Mouse (Mus musculus): Measurements from ENCODE around the gene Zfp202. TPM values are rescaled to one million over a fixed set of nuclear protein-coding genes. Genes with fewer than 3 reads are reported as not detected.
A peak's percentile ranks its signal among the peaks of the same experiment; 100 is the strongest.

The Zfp202 gene
- polyA plus RNA-seq, 1 experiment from 2014 or later: 11.1 TPM

- DNase-seq (ENCODE audit: low spot score) (no peak), ATAC-seq (ENCODE audit: low FRiP score) (no peak)
- H3K4me2 ChIP-seq (replicated peaks): no peak overlapping the region
- no peak overlapping the region for H3K9ac ChIP-seq
- 97% methylated on average over 2 of the region's 2 CpGs for WGBS
- peaks cover 71% of the 10 kb centered on the region for H3K36me3 ChIP-seq (replicated peaks; ENCODE audit: control insufficient read depth, insufficient read depth)
- H3K27me3 ChIP-seq (ENCODE audit: control insufficient read depth, insufficient read depth, low read length): no peaks in the 10 kb centered on the region
- H3K4me1 ChIP-seq (replicated peaks; ENCODE audit: control insufficient read depth, insufficient read depth, low read length): no peaks in the 10 kb centered on the region
- H3K27ac ChIP-seq: no peak overlapping the region
- H3K4me3 ChIP-seq (replicated peaks; ENCODE audit: low read length): no peak overlapping the region
- no peaks in the 10 kb centered on the region for H3K9me3 ChIP-seq (ENCODE audit: control insufficient read depth, low read length)
Measured at GRCm38 (mm10) chr9:40210744-40211143, 18.6 kb downstream of the Zfp202 start.

- Histone ChIP-seq H3K4me3 (replicated peaks; ENCODE audit: low read length) (no peak overlapping the region), H3K27ac (no peak overlapping the region), H3K4me1 (replicated peaks; ENCODE audit: control insufficient read depth, insufficient read depth, low read length) (no peaks in the 10 kb centered on the region), H3K9ac (no peak overlapping the region), H3K9me3 (ENCODE audit: control insufficient read depth, low read length) (no peaks in the 10 kb centered on the region), H3K36me3 (replicated peaks; ENCODE audit: control insufficient read depth, insufficient read depth) (peaks cover 47% of the 10 kb centered on the region), H3K27me3 (ENCODE audit: control insufficient read depth, insufficient read depth, low read length) (no peaks in the 10 kb centered on the region), H3K4me2 (replicated peaks) (no peak overlapping the region)
- WGBS: 95% methylated on average over 5 of the region's 5 CpGs
- ATAC-seq (ENCODE audit: low FRiP score) (no peak), DNase-seq (ENCODE audit: low spot score) (no peak)
Measured at GRCm38 (mm10) chr9:40214058-40214457, 21.9 kb downstream of the Zfp202 start.

GRCm38 (mm10) chr9:40216651-40217050, 24.5 kb downstream of the Zfp202 start:
- no peak overlapping the region for H3K4me3 ChIP-seq (replicated peaks; ENCODE audit: low read length)
- H3K36me3 ChIP-seq (replicated peaks; ENCODE audit: control insufficient read depth, insufficient read depth): peaks cover 22% of the 10 kb centered on the region
- H3K9me3 ChIP-seq (ENCODE audit: control insufficient read depth, low read length): no peaks in the 10 kb centered on the region
- DNase-seq (ENCODE audit: low spot score) (no peak), ATAC-seq (ENCODE audit: low FRiP score) (no peak)
- no peak overlapping the region for H3K27ac ChIP-seq
- no peak overlapping the region for H3K4me2 ChIP-seq (replicated peaks)
- no peaks in the 10 kb centered on the region for H3K4me1 ChIP-seq (replicated peaks; ENCODE audit: control insufficient read depth, insufficient read depth, low read length)
- 64% methylated on average over 4 of the region's 4 CpGs for WGBS
- H3K9ac ChIP-seq: no peak overlapping the region
- H3K27me3 ChIP-seq (ENCODE audit: control insufficient read depth, insufficient read depth, low read length): no peaks in the 10 kb centered on the region

GRCm38 (mm10) chr9:40224289-40224688, 32.2 kb downstream of the Zfp202 start:
- ATAC-seq (ENCODE audit: low FRiP score) (no peak), DNase-seq (ENCODE audit: low spot score) (no peak)
- Histone ChIP-seq H3K9me3 (ENCODE audit: control insufficient read depth, low read length) (no peaks in the 10 kb centered on the region), H3K27ac (no peak overlapping the region), H3K9ac (no peak overlapping the region), H3K4me2 (replicated peaks) (no peak overlapping the region), H3K4me3 (replicated peaks; ENCODE audit: low read length) (no peak overlapping the region), H3K36me3 (replicated peaks; ENCODE audit: control insufficient read depth, insufficient read depth) (no peaks in the 10 kb centered on the region), H3K4me1 (replicated peaks; ENCODE audit: control insufficient read depth, insufficient read depth, low read length) (no peaks in the 10 kb centered on the region), H3K27me3 (ENCODE audit: control insufficient read depth, insufficient read depth, low read length) (no peaks in the 10 kb centered on the region)
- 75% methylated on average over 4 of the region's 4 CpGs for WGBS

- Histone ChIP-seq H3K4me2 (replicated peaks) (no peak overlapping the region), H3K9ac (no peak overlapping the region), H3K36me3 (replicated peaks; ENCODE audit: control insufficient read depth, insufficient read depth) (no peaks in the 10 kb centered on the region), H3K9me3 (ENCODE audit: control insufficient read depth, low read length) (peaks cover 4% of the 10 kb centered on the region; the same call in 1 of the 2 replicates), H3K27ac (no peak overlapping the region), H3K4me1 (replicated peaks; ENCODE audit: control insufficient read depth, insufficient read depth, low read length) (no peaks in the 10 kb centered on the region), H3K27me3 (ENCODE audit: control insufficient read depth, insufficient read depth, low read length) (no peaks in the 10 kb centered on the region), H3K4me3 (replicated peaks; ENCODE audit: low read length) (no peak overlapping the region)
- WGBS: 69% methylated on average over 10 of the region's 10 CpGs
- DNase-seq (ENCODE audit: low spot score) (peak; percentile 92), ATAC-seq (ENCODE audit: low FRiP score) (peak; percentile 86)
Measured at GRCm38 (mm10) chr9:40227874-40228789, 36.0 kb downstream of the Zfp202 start.

GRCm38 (mm10) chr9:40228804-40229331, 36.8 kb downstream of the Zfp202 start:
- DNase-seq (ENCODE audit: low spot score): no peak

GRCm38 (mm10) chr9:40229479-40229878, 37.4 kb downstream of the Zfp202 start:
- no peak for DNase-seq (ENCODE audit: low spot score)
- H3K4me1 ChIP-seq (replicated peaks; ENCODE audit: control insufficient read depth, insufficient read depth, low read length): no peaks in the 10 kb centered on the region
- no peaks in the 10 kb centered on the region for H3K36me3 ChIP-seq (replicated peaks; ENCODE audit: control insufficient read depth, insufficient read depth)
- no peak overlapping the region for H3K4me3 ChIP-seq (replicated peaks; ENCODE audit: low read length)
- WGBS: 69% methylated on average over 5 of the region's 5 CpGs
- H3K9me3 ChIP-seq (ENCODE audit: control insufficient read depth, low read length): peaks cover 4% of the 10 kb centered on the region; the same call in 1 of the 2 replicates
- no peak overlapping the region for H3K9ac ChIP-seq
- ATAC-seq (ENCODE audit: low FRiP score): no peak
- H3K27ac ChIP-seq: no peak overlapping the region
- H3K27me3 ChIP-seq (ENCODE audit: control insufficient read depth, insufficient read depth, low read length): no peaks in the 10 kb centered on the region
- H3K4me2 ChIP-seq (replicated peaks): no peak overlapping the region

More at GRCm38 (mm10) chr9:40228804-40229331, 36.8 kb downstream of the Zfp202 start:
- H3K27me3 ChIP-seq (ENCODE audit: control insufficient read depth, insufficient read depth, low read length): no peaks in the 10 kb centered on the region
- H3K9ac ChIP-seq: no peak overlapping the region
- H3K36me3 ChIP-seq (replicated peaks; ENCODE audit: control insufficient read depth, insufficient read depth): no peaks in the 10 kb centered on the region
- H3K9me3 ChIP-seq (ENCODE audit: control insufficient read depth, low read length): peaks cover 4% of the 10 kb centered on the region; the same call in 1 of the 2 replicates
- WGBS: 39% methylated on average over 6 of the region's 6 CpGs
- H3K4me3 ChIP-seq (replicated peaks; ENCODE audit: low read length): no peak overlapping the region
- no peak for ATAC-seq (ENCODE audit: low FRiP score)
- no peaks in the 10 kb centered on the region for H3K4me1 ChIP-seq (replicated peaks; ENCODE audit: control insufficient read depth, insufficient read depth, low read length)
- H3K4me2 ChIP-seq (replicated peaks): no peak overlapping the region
- H3K27ac ChIP-seq: no peak overlapping the region; the same call in 1 of the 2 replicates

GRCm38 (mm10) chr9:40231019-40231418, 38.9 kb downstream of the Zfp202 start:
- Histone ChIP-seq H3K4me1 (replicated peaks; ENCODE audit: control insufficient read depth, insufficient read depth, low read length) (no peaks in the 10 kb centered on the region), H3K9ac (no peak overlapping the region), H3K4me3 (replicated peaks; ENCODE audit: low read length) (no peak overlapping the region), H3K9me3 (ENCODE audit: control insufficient read depth, low read length) (peaks cover 4% of the 10 kb centered on the region; the same call in 1 of the 2 replicates), H3K4me2 (replicated peaks) (no peak overlapping the region), H3K27ac (no peak overlapping the region), H3K27me3 (ENCODE audit: control insufficient read depth, insufficient read depth, low read length) (no peaks in the 10 kb centered on the region), H3K36me3 (replicated peaks; ENCODE audit: control insufficient read depth, insufficient read depth) (no peaks in the 10 kb centered on the region)
- ATAC-seq (ENCODE audit: low FRiP score) (no peak), DNase-seq (ENCODE audit: low spot score) (no peak)
- 79% methylated on average over 3 of the region's 3 CpGs for WGBS

GRCm38 (mm10) chr9:40234233-40235072, 42.3 kb downstream of the Zfp202 start:
- Histone ChIP-seq H3K4me2 (replicated peaks) (no peak overlapping the region), H3K4me3 (replicated peaks; ENCODE audit: low read length) (no peak overlapping the region), H3K4me1 (replicated peaks; ENCODE audit: control insufficient read depth, insufficient read depth, low read length) (no peaks in the 10 kb centered on the region), H3K9me3 (ENCODE audit: control insufficient read depth, low read length) (peaks cover 4% of the 10 kb centered on the region; the same call in 1 of the 2 replicates), H3K36me3 (replicated peaks; ENCODE audit: control insufficient read depth, insufficient read depth) (no peaks in the 10 kb centered on the region), H3K9ac (no peak overlapping the region), H3K27ac (no peak overlapping the region), H3K27me3 (ENCODE audit: control insufficient read depth, insufficient read depth, low read length) (no peaks in the 10 kb centered on the region)
- 50% methylated on average over 10 of the region's 10 CpGs for WGBS
- DNase-seq (ENCODE audit: low spot score) (no peak), ATAC-seq (ENCODE audit: low FRiP score) (peak; percentile 43; the same call in 1 of the 2 replicates)

Measured in hindbrain, embryonic 14.5 days (tissue).